Mouse (Mus musculus) ovary, postnatal 10 days (tissue): ENCODE data around the gene Mkln1.
A peak's percentile ranks its signal among the peaks of the same experiment; 100 is the strongest.

Experiments used
- DNase-seq: peaks from one replicate; pipeline ENCODE4 v3.0.0; 2022; ENCODE audit warnings: low spot score

Gene Mkln1

DNA sequence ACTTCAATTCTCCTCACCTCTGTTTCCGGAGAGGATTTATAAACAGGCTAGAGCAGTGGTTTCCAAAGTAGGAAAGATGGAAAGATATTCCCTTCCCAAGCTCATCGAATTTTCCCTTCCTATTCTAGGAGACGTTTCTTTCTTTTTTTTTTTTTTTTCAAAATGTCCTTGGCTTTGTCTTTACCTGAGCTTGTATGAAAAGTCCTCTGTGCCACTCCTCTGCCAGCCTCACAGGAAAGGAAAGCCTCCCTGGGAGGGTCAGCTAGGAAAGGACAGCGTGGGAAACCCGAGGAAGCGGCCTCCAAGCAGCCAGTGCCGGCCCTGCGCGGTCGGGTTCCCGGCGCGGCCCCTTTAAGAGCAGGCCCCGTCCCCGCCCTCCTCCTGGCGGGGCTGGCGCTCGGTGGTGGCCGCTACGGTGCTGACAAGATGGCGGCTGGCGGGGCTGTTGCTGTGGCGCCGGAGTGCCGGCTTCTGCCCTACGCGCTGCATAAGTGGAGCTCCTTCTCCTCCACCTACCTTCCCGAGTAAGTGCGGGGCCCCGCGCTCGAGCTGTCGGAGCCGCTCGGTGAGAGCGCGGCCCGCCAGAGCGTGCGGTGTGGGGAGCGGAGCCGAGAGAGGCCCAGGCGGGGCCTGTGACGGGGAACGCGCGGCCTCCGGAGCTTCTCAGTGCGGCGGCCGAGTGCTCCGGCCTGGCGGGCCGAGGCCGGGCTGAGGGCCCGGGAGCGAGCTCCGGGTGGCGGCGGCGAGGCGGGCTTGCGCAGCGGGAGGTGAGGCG is at the start of gene Mkln1:
Gene Mkln1, plus strand, starts transcription at position 305 of the 775 bp plus-strand sequence.
- DNase-seq = peak; percentile 82

DNA sequence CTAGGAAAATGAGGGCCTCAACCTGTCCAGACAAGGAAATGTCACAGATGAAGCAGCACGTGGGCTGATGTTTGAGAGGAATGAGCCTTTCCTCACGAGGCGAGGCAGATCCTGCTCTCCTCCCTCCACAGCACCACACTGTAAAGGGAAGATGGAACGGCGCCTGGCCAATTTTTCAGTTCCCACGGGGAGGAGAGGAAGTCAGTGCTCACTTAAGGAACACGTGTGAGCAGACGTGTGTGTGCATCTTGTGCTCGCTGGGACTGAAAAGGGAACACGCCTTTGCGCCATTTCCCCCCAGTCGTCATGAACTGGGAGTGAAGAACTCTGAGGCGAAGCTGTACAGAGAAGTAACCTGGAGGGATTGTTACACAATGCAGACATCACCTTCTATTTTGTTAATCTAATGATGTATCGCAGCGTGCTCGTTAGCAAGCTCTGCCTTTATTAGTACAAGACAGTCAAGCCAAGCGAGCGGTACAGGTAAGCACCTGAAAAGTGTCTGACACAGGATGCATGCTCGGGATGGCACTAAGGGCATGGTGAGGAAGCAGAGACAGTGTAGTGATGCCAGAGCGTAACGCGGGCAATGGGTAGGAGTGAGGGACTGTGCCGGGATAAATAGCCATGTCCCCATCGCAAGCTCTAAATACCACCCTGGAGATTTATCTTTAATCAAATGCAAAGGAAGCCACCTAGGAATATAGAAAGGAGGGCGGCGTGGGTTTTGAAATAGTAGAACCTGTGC is 41.9 kb upstream of the Mkln1 start:
- DNase-seq = no peak

DNA sequence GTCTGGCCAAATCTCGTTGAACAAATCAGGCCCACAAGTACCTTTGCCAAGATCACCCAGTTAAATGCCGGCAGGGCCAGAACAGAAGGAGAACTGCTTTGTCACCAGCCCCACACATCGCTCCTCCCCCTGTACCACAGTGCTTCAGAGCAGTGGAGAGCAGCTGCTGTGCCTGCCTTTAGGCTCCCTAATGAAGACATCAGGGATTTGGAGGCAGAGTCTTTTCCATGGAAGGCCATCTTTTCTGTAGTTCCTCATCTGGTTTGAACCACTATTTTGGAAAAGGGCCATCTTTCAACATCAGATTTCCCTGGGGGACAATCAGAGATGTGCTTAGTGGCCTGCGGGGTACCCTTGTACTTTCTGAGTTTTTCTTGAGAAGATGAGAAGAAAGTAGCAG is 41.2 kb upstream of the Mkln1 start:
- no peak for DNase-seq

DNA sequence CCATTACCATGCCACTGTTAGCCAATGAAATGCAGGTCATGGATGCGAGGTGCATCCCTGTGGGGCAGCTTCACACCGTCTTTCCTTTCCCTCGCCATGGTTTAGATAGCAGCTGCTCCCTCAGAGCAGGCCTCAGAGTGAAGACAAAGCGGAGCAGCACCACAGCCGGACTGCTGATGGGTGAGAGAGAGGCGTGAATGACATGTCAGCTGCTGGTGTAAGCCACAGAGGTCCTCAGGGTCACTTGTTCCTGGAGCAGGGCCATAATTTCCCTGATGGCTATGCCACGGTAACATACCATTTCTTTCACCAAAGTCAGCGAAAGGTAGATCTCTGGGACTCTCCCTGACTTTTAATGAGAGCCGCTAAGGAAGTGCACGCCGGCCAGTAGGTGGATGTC is 35.9 kb upstream of the Mkln1 start:
- DNase-seq = no peak

DNA sequence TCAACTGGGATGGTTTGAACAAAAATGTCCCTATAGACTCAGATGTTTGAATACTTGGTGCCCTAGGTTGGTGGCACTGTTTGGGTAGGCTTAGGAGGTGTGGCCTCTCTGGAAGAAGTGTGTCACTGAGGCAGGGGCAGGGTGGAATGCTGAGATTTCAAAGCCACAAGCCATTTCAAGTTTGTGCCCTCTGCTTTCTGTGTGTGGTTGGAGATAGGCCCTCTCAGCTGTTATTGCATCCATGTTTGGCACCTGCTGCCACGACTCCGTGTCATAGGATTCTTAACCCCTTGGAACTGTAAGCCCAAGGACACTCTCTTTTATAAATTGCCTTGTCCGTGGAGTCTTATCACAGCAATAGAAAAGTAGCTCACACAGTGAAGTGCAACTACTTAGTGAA is 34.1 kb upstream of the Mkln1 start:
- no peak for DNase-seq

DNA sequence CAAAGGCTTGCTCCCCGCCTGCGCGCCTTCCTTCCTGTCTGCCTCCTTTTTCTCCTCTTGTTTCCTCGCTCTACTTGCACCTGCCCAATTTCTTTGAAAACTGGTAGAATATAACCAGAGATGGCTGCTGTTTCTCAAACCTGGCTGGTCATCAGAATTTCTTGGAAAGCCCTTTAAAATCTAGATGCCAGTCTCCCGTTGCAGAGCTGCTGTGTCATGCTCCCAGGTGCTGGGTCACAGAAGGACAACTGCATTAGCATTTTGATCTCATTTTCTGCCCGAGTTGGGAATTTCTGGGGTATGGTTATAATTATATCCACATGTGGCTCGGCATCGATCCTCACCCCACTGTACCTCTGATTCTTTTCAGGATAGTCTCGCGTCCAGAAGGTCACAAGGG is 30.6 kb upstream of the Mkln1 start:
- no peak for DNase-seq

DNA sequence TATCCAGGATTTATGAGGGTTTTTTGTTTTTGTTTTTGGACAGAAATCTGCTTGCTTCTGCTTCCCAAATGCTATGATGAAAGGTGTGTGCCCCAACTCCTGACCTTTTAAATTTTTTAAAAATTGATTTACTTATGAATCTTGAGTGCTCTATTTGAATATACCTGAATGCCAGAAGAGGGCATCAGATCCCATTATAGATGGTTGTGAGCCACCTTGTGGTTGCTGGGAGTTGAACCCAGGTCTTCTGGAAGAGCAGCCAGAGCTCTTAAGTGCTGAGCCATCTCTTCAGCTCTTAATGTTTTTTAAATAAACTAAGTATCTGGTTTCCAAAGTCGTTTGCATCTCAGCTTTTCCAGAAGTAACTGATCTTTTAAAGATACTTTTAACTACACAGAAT is 30.0 kb upstream of the Mkln1 start:
- no peak for DNase-seq

DNA sequence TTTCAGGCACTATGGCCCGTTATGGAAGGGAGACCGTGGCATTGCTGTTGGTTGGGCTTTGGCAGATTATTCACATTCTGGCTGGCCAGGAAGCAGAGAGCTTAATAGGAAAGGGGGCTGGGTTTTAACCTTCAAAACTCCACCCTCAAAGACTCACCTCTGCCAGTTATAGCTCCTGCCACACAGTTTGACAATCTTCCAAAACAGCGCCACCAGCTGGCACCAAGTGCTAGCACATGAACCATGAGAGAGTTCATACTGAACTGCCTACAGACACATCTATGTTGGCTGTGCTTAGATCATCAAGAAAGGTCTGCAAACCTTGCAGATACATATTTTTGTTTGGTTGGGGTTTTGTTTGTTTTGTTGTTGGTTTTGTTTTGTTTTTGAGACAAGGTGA is 28.7 kb upstream of the Mkln1 start:
- DNase-seq = no peak

DNA sequence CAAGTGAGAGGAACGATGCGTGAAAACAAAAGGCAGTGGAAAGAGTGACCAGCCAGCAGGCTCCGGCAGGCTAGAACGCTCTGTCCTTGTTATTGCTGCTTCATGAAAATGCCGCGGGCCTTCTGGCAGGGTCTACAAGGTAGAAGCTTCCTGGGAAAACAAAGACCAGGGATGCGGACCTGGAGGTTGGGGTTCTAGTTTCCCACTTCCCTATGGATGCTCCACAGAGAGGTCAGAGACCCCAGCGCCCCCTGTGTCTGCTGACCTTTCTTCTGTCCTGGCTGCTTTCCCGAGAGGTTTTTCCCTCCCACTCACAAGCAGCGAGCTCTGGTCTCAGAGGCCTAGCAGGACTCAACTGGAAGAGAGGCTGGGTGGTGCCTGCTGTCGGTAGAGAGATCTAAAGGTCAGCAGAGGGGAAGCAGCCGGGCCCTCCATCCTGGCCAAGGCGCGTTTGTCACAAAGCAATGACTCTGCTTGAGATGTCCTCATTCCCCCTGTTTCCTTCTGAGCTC is 27.9 kb upstream of the Mkln1 start:
- no peak for DNase-seq

DNA sequence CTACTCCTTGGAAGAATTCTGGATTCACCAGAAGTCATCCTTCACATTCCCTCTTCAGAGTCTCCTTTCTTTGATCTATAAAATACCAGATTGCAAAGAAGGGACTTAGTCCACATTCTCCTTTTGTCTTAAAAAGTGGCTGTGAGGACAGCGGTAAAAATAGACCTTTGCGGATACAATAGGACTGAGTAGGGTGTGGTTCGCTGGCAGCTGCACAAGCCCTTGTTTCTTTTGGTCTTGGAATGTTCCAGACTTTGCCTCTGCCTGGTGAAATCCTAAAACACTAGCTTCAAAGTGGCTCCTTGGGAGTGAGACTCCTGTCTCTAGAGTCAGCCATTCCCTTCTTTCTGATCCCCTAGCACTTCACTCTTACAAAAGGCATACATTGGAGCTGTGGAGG is 27.4 kb upstream of the Mkln1 start:
- DNase-seq = no peak

DNA sequence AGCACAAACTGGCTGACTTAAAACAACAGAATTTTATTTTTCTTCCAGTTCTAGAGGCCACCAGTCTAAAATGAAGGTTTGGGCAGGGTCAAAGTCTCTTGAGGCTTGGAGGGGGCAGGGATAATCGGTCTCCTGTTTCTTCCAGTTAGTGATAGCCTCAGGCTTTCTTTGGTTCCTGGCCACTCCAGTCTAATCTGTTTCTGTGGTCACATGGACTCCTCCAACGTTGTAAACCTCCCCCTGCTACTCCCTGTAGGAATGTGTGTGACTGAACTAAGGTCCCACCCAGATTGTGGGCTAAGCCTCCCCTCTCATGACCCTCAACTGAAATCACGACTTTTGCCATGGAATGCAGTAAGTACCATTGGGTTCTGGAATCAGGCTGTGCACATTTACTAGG is 25.9 kb upstream of the Mkln1 start:
- no peak for DNase-seq

DNA sequence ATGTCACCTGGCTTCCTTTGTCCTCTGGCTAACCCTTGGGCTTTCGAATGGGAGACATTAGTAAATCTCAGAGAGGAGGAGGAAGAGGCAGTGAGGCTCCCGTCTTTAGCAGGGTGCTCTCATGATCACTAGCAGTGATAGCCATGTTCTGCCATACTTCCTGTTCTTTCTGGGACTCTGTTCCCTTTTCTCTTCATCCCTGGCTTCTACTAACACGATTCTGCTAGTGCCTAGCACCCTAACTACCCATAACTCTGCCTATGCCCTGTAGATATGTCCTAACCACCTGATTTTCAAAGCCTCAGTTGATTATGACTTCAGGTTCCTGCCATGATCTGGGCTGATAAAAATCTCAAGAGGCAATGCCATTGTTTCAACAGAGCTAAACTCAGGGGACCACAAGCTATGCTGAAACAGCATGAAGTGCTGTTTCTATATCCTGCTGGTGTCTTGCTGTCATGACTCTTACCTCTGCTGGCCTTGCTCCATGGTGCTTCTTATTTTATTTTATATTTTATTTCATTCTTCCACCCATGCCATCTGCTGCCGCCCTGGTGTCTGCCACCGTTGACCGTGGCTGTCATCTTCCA is 25.4 kb upstream of the Mkln1 start:
- no peak for DNase-seq

DNA sequence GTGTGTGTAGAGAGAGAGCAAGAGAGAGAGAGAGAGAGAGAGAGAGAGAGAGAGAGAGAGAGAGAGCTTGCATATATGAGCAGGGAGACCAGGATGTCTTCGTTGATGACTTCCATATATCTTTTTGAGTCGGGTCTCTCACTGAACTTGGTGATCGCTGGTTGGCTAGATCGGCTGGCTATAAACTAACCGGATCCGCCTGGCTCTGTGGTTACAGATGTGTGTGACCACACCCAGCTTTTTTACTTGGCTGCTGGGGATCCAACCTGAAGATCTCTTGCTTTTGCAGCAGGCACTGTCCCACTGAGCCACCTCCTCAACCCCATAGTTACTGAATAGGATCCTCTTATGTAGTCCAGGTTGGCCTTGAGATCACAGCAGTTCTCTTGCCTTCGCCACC is 15.5 kb upstream of the Mkln1 start:
- no peak for DNase-seq

DNA sequence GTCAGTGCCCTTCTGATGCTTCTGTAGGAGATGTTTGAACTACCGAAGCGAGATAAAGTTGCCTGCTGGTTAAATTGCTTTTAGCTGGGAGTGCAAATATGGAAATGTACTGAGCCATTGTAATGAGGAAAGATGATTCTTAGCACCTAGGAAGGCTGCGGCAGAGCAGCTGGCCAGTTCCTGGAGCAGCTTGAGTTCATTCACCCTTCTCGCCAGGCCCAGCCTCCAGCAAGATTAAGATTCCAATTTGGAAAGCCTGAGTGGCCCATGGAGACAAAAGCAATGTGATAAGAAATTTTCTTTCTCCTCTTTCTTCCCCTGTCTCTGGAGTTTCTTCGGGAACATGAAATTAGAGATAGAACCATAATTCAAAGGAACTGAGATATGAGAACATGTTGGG is 13.7 kb upstream of the Mkln1 start:
- DNase-seq = no peak

DNA sequence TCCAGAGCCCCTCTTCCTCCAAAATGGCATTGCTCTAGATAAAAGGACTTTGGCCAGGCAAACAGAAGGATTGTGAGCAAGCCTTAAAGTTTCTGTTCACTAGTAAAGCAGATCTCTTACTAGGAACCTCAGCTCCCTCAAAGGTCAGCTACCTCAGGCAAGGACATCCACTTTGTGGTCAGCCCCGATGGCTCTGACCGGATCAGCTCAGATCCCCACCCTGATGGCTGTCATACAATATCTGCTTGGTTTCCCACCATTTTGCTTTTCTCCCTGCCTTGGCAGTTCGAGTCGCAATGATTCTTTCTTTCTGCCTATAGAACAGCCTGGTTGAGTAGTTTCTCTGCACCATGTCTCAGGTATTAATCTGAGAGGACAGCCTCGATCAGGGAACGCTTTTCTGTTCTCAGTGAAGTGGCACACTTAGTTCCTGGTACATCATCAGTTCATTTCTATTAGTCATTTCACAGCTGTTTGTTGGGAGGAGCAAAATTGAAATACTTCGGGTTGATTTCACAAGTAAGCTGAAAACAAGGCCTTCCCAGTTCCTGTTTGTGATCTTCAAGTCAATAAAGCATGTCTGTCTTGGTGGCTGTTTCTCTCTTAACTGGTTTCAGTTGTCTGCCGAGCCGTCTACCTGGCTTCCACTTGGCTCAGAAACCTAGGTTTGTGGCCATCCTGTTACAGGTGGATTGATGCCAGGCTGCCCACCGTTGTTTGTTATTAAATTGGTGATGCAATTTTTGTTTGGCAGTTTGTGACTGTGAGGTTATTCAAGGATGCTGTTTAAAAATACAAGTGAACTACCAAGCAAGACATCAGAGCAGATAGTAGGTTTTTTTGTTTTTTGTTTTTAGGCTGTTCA is 13.0 kb upstream of the Mkln1 start:
- DNase-seq = no peak

DNA sequence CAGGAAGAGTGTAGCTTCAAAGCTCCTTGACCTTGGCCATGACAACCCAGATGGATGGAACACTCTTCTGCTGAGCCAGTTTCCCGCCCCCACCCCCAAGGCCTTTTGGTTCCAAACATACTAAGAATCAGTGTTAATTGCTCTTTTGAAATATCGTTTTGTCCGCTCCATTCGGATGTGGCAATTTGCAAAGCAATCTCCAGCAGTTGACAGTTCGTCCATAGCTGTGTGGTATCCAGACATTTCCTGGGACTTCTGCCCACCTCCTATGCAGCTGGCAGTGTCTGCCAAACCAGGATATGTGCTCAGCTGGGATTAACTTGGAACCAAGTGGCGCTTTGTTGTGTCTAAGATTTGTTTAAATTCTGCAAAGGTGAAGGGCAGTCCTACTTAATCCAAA is 8.8 kb upstream of the Mkln1 start:
- DNase-seq = no peak

DNA sequence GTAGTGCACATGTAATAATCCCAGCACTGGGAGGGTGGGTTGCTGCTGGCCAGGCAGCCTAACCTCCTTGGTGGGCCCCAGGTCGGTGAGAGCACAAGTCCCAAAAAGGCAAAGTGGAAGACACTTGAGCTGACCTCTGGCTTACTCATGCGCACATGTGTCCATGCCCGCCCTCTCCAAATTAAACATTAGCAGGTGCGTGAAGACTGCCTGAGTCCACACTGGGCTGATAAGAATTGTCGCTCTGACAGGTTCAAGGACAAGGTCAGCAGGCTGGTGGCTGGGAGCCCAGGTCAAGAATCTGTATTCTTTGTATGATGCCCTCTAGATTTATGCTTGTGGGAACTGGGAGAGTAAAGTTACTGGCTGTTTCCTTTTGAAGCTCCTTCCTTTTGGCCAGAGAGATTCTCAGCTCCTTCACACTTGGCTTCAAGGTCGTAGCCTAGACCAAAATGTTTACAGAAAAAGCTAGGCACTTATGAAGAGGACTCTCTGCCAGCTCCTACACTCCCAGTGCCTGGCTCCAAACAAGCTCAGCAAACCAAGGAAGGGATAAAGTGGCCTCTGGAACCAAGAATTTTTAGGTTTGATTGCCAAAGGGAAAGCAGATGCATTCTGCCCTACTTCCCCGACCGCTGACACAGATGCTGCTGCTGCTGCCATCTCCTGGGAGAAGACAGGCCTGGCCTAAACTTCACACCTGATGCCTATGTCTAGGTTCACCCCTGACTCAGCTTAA is 8.1 kb upstream of the Mkln1 start:
- no peak for DNase-seq

DNA sequence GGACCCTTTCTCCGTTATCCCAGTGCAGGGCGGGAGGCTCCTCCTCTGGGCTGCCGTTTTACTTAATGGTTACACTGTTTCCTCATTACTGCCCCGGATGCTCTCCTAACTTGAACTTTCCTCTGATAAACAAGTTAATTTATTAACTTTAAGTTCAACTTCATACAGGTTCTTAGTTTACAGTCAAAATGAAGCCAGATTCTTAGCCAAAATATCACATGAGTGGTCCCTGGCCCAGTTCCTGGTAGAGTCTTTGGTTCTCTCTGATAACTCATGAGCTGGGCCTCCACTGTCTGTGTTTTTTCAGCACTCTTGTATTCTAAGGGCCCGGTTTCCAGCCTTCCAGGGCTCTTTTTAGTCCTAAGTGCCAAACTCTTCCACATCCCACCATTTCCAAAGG is 5.7 kb upstream of the Mkln1 start:
- DNase-seq = no peak

DNA sequence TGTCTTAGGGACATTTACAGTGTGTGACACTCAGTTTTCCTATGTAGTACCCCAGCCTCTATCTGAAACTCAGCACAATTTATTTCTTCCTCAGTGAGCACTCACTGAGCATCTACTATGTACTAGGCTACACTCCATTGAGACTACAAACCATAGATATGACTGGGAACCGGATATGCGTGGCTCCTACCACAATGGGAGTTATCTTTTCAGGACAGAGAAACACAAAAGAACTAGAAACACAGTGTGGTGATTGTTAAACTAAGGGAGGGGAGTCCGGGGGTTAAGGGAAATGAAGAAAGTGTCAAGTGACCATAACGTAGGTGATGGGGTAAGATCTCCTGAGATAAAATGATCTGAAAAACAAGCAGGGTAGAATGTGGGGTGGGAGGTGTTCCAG is 2.4 kb upstream of the Mkln1 start:
- no peak for DNase-seq

DNA sequence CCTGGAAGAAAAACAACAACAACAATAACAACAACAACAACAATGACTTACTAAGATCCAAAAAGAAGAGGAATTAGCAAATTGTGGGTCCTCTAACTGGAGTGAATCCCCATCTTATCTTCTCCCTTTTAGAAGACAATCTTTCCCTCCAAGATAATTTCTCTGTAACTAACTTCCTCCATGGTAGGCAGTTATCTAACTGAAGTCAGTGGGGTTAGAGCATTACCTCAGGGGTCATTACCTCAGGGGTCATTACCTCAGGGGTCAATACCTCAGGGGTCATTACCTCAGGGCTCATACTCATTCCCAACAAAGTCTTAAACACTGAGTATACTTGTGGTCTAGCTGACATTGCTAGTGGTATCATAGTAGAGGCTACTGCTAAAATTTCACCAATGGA is 1.2 kb upstream of the Mkln1 start:
- no peak for DNase-seq

DNA sequence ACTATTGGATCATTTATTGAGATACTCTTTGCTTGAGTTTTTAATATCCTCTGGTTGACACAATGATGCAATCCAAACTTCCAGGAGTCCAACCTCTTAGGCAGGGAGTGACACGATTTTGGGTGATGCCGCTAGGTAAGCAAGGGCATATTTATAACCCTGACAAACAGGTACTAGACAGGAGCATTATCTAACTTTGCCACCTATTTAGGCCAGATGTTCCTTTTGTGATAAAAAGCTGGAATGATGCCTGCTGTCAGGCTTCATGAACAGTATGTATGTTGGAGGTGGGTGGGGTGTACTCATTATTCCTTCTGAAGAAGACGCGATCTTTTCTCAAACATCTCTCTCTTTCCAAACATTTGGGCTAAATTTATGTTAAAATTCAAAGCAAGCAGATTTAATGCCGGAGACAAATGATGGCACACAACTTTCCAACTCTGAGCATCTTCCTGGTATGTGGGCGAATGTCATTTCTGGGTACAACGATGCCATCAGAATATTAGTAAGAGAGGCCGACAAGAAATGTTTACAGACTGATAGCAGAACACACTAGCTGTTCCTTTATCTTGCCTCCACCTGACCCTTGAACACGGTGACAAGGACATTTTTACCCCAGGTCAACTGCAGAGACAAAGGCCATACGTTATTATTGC is 632 bp upstream of the Mkln1 start:
- DNase-seq = no peak
